Mouse (Mus musculus): ENCODE measurements around the gene Agfg2. TPM values are rescaled to one million over a fixed set of nuclear protein-coding genes. Genes with fewer than 3 reads are reported as not detected.

Agfg2 gene
- total RNA-seq, 4 experiments from 2014 or later: 13.1 to 23.0 (median 15.4) TPM

DNA sequence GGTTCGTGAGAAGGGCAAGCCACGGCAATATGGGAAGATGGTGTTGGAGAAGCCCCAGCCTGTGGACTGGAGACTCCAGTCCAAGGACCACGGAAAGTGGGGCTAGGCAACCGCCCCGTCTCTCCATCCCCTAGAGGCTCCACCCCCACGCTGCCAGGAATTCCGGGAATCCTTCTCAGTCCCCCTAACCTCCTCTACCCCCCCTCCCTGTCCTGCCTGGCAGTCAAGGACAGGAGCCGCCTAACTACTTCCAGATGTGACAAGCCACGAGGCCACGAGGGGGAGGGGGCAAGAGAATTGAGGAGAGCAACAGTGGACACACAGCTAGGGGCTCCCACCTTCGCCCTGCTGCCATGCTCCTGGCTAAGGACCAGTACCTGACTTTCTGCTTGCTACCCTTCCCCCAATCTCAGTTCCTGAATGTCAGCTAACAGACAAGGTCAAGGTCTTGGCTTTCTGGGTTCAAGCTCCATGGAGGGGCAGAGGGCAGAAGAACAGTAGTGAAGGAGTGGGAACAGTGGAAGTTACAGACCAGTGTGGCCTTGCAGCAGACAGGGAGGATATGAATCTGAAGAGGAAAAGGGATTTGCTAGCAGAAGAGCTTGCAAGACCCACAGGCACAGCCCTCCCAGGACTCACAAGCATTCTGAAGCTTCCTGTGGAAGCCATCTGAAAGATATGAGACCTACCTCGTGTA is 73.8 kb downstream of the Agfg2 start:
- DNase-seq (ENCODE audit: low spot score): peak; percentile 79

GRCm38 (mm10) chr5:137610056-137610455 is 74.5 kb downstream of the Agfg2 start:
- DNase-seq (ENCODE audit: low spot score): no peak

- DNase-seq (ENCODE audit: low spot score): no peak
Observed at GRCm38 (mm10) chr5:137609292-137609691, 75.2 kb downstream of the Agfg2 start.

GRCm38 (mm10) chr5:137608654-137609190 is 75.8 kb downstream of the Agfg2 start:
- DNase-seq (ENCODE audit: low spot score): no peak

DNA sequence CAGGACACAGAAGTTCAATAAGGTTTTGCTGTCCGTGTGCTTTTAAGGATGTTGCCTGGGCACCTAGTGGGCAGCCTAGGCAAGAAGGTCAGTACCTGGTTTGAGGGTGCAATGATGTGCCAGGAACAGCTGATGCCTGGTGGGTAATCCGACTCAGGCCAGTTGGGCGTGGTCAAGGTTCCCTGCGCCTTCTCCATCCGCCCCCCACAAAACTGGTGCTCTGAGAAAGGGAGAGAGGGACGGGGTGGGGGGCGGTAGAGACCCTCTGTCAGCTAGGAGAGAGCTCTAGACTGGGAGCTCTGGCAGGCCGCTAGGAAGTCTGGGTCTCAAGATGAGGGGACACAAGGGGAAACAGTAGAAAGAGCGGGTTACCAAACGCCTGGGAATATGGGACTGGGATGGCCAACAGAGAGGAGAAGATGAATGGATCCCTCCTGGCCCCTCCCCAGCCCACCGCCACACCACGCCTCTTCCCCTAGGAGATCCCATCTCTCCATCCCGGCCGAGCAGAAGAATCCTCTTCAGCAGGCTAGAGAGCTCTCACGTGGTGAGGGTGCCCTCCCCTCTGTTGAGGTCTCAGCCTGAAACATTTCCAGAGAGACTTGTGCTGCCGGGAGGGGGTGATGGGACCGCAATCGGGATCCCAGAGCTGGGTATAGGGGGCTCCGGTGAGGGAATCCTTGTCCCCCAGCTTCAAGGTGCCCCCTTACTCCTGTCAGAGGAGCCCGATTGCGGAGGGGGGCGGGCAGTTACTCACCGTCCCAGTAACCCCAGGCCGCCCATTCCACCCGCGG is 76.5 kb downstream of the Agfg2 start:
- no peak for DNase-seq (ENCODE audit: low spot score)

DNA sequence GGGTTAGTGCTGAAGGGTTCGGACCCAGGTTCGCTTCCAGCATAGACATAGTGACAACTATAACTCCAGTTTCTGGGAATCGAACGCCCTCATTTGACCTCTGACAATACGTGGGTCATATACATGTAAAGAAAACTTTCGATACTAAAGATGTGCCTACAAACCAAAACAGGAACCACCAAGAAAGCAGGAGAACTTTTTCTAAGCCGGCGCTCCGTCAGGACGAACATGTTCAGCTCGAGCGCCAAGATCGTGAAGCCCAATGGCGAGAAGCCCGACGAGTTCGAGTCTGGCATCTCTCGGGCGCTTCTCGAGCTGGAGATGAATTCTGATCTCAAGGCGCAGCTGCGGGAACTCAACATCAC is 83.2 kb downstream of the Agfg2 start:
- DNase-seq (ENCODE audit: low spot score): peak; percentile 23

DNA sequence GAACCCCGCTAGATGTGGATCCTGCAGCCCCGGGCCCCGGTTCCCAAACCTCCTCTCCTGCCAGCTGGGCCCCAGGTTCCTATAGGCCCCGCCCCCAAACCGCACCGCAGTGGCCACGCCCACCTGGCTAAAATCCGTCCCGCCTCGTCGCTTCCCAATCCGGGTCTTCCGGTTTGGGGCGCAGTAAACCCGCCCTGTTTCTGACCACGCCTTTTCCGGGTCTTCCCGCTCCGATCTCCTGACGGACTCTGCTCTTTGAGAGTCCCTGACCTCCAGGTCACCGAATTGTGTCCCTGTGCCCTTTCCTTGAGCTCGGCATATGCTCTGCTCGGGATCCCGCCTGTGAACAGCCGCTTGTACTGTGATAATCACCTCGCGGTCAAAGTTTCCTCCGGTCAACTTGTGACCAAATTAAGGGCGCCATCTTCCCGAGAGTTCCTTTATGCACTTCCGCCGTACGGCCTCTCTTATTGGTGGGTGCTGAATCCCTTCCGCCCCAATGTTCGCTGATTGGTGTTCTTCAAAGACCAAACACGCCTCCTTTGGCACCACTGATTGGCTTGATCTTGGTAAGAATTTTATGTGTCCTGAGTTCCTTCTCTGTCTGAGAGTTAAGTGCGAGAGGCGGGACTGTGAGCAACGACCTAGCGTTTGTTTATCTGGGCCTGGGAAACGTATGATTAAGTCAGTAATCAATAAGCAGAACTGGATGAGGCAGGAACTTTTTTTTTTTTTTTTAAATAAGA is 83.7 kb downstream of the Agfg2 start, which contains the start of gene Mospd3:
Gene Mospd3 (minus strand): TSS at position 440 of the 746 bp plus-strand sequence.
- DNase-seq (ENCODE audit: low spot score): peak; percentile 97

Other genes with a start within 250 kb of the Agfg2 start
- not detected for gene Zan, start 207.7 kb downstream of the Agfg2 start, total RNA-seq (2022)
- 10 to 100 TPM; 15.0 to 18.3 (median 16.2) TPM for gene Pop7, start 182.2 kb downstream of the Agfg2 start, total RNA-seq (2022)
- gene Gigyf1, start 166.2 kb downstream of the Agfg2 start, total RNA-seq (2022): 10 to 100 TPM; 25.5 to 37.3 (median 27.2) TPM
- gene Epo, start 151.5 kb downstream of the Agfg2 start, total RNA-seq (2022): not detected
- 100 to 1,000 TPM; 243 to 256 (median 246) TPM for gene Gnb2, start 151.2 kb downstream of the Agfg2 start, total RNA-seq (2022)
- not detected for gene Actl6b, start 131.2 kb downstream of the Agfg2 start, total RNA-seq (2022)
- gene Tfr2, start 114.9 kb downstream of the Agfg2 start, total RNA-seq (2022): under 1 TPM in 1 of 4 experiments, not detected in 3; 0.09 TPM
- gene Mospd3, start 83.7 kb downstream of the Agfg2 start, total RNA-seq (2022): 10 to 100 TPM in 3 of 4 experiments, 1 to 10 TPM in 1; 9.0 to 17.6 (median 14.4) TPM
- 10 to 100 TPM; 38.9 to 46.0 (median 42.2) TPM for gene Pcolce, start 70.9 kb downstream of the Agfg2 start, total RNA-seq (2022)
- gene Fbxo24, start 55.7 kb downstream of the Agfg2 start, total RNA-seq (2022): under 1 TPM; 0.19 to 0.29 (median 0.23) TPM
- gene Lrch4, start 55.6 kb downstream of the Agfg2 start, total RNA-seq (2022): 10 to 100 TPM; 13.1 to 17.8 (median 17.1) TPM
- 1 to 10 TPM; 2.3 to 4.2 (median 2.7) TPM for gene Gm20605, start 55.6 kb downstream of the Agfg2 start, total RNA-seq (2022)
- gene Sap25, start 43.4 kb downstream of the Agfg2 start, total RNA-seq (2022): 1 to 10 TPM; 1.6 to 4.0 (median 2.8) TPM
- under 1 TPM; 0.30 to 0.94 (median 0.56) TPM for gene Irs3, start 39.0 kb downstream of the Agfg2 start, total RNA-seq (2022)
- under 1 TPM; 0.35 to 0.89 (median 0.81) TPM for gene Nyap1, start 56.9 kb upstream of the Agfg2 start, total RNA-seq (2022)
- 100 to 1,000 TPM; 237 to 281 (median 242) TPM for gene Tsc22d4, start 61.0 kb upstream of the Agfg2 start, total RNA-seq (2022)
- 10 to 100 TPM in 1 of 4 experiments, 1 to 10 TPM in 3; 7.9 to 12.7 (median 8.6) TPM for gene Ppp1r35, start 94.1 kb upstream of the Agfg2 start, total RNA-seq (2022)
- 10 to 100 TPM; 28.9 to 34.2 (median 31.4) TPM for gene Mepce, start 102.9 kb upstream of the Agfg2 start, total RNA-seq (2022)
- under 1 TPM; 0.31 to 0.57 (median 0.54) TPM for gene Zcwpw1, start 103.1 kb upstream of the Agfg2 start, total RNA-seq (2022)
- gene Pilra, start 151.6 kb upstream of the Agfg2 start, total RNA-seq (2022): 1 to 10 TPM in 3 of 4 experiments, under 1 TPM in 1; 0.87 to 4.1 (median 2.1) TPM
- gene Pilrb1, start 173.4 kb upstream of the Agfg2 start, total RNA-seq (2022): 1 to 10 TPM in 2 of 4 experiments, under 1 TPM in 2; 0.44 to 2.8 (median 1.1) TPM
- gene Pilrb2, start 187.1 kb upstream of the Agfg2 start, total RNA-seq (2022): 1 to 10 TPM in 1 of 4 experiments, under 1 TPM in 2, not detected in 1; 0.65 to 5.4 (median 0.75) TPM
- under 1 TPM; 0.19 to 0.34 (median 0.32) TPM for gene Cyp3a13, start 236.9 kb upstream of the Agfg2 start, total RNA-seq (2022)

Measured in heart, adult 8-10 months (tissue).